8 mouse cellular contexts compared by ENCODE assay signal in genomic region chr10:81643449-81644055, GRCm38 (mm10). TPM values are rescaled to one million over a fixed set of nuclear protein-coding genes. Genes with fewer than 3 reads are reported as not detected.
DNase-seq lines count a peak whose midpoint lies in the region; ATAC-seq and TF ChIP-seq lines count a peak whose summit lies in the region.

No protein-coding gene starts in this region.

- peak overlapping the region; percentile 90 for H3K4me2 ChIP-seq in embryonic facial prominence, embryonic 14.5 days (ENCODE audit: low read depth, low read length)
- H3K4me2 ChIP-seq in limb, embryonic 14.5 days (replicated peaks; ENCODE audit: low read depth, low read length, severe bottlenecking), result peak overlapping the region; percentile 84
- peak overlapping the region; percentile 91 for H3K4me2 ChIP-seq in midbrain, postnatal 0 days (ENCODE audit: low read depth, low read length, poor library complexity, severe bottlenecking)

- H3K4me3 ChIP-seq in embryonic facial prominence, embryonic 14.5 days (ENCODE audit: low read depth, low read length), result peak overlapping the region; percentile 81
- peak overlapping the region; percentile 78 for H3K4me3 ChIP-seq in limb, embryonic 14.5 days (replicated peaks; ENCODE audit: low read length)
- H3K4me3 ChIP-seq in midbrain, postnatal 0 days (ENCODE audit: low read depth, low read length), result peak overlapping the region; percentile 67

- no peaks in the 10 kb centered on the region for H3K9me3 ChIP-seq in embryonic facial prominence, embryonic 14.5 days (ENCODE audit: control insufficient read depth, low read length)
- H3K9me3 ChIP-seq in limb, embryonic 14.5 days (ENCODE audit: control insufficient read depth, low read length), result no peaks in the 10 kb centered on the region
- no peaks in the 10 kb centered on the region for H3K9me3 ChIP-seq in midbrain, postnatal 0 days (ENCODE audit: low read length)

- peak overlapping the region; percentile 95 for H3K9ac ChIP-seq in embryonic facial prominence, embryonic 14.5 days (ENCODE audit: low read depth, low read length)
- H3K9ac ChIP-seq in limb, embryonic 14.5 days (ENCODE audit: low read depth, low read length, severe bottlenecking), result peak overlapping the region; percentile 89
- H3K9ac ChIP-seq in midbrain, postnatal 0 days (replicated peaks; ENCODE audit: low read length, poor library complexity, severe bottlenecking), result peak overlapping the region; percentile 90

- TF ChIP-seq POLR2A in limb, embryonic 14.5 days (IDR thresholded peaks at IDR 0.05; ENCODE audit: borderline replicate concordance, extremely low read depth, insufficient read depth, insufficient read length), result 0 out of 2 replicates have a peak, but pooled peaks have one; percentile 57

- DNase-seq in 3T3-L1 (ENCODE audit: low read depth, low spot score), result peak; percentile 89
- peak; percentile 89 to 90 for DNase-seq in adrenal gland, postnatal 4 days (ENCODE audit: low spot score in 2 of 2)
- DNase-seq in embryonic facial prominence, embryonic 14.5 days (ENCODE audit: low spot score), result peak; percentile 97
- peak; percentile 93 for DNase-seq in heart, adult 8-10 months (ENCODE audit: low spot score)
- DNase-seq in kidney, adult 9 months, result peak; percentile 97
- DNase-seq in limb, embryonic 14.5 days (ENCODE audit: low spot score), result peak; percentile 95
- DNase-seq in midbrain, postnatal 0 days (ENCODE audit: low spot score), result peak; percentile 97
- peak; percentile 84 to 91 for DNase-seq in spleen, postnatal 14 days (ENCODE audit: low spot score in 2 of 2)

- no peaks in the 10 kb centered on the region for H3K36me3 ChIP-seq in embryonic facial prominence, embryonic 14.5 days (ENCODE audit: control insufficient read depth, insufficient read depth, low read length)
- no peaks in the 10 kb centered on the region for H3K36me3 ChIP-seq in limb, embryonic 14.5 days (ENCODE audit: control insufficient read depth, insufficient read depth, low read length)
- 0 out of 2 replicates have a peak, but pooled peaks cover 3% of the 10 kb centered on the region for H3K36me3 ChIP-seq in midbrain, postnatal 0 days (ENCODE audit: insufficient read depth, low read length)

- WGBS in embryonic facial prominence, embryonic 14.5 days, result under 1% methylated on average over 36 of the region's 75 CpGs
- WGBS in limb, embryonic 14.5 days, result under 1% methylated on average over 68 of the region's 75 CpGs
- WGBS in midbrain, postnatal 0 days, result under 1% methylated on average over 75 of the region's 75 CpGs

- peak; percentile 91 for ATAC-seq in embryonic facial prominence, embryonic 14.5 days (ENCODE audit: low read depth)
- peak; percentile 93 for ATAC-seq in limb, embryonic 14.5 days (ENCODE audit: low FRiP score, low read depth)
- peak; percentile 88 for ATAC-seq in midbrain, postnatal 0 days (ENCODE audit: low FRiP score)

- H3K27me3 ChIP-seq in embryonic facial prominence, embryonic 14.5 days (replicated peaks; ENCODE audit: control insufficient read depth, insufficient read depth, low read length), result no peaks in the 10 kb centered on the region
- H3K27me3 ChIP-seq in limb, embryonic 14.5 days (ENCODE audit: control insufficient read depth, insufficient read depth, low read length), result no peaks in the 10 kb centered on the region
- H3K27me3 ChIP-seq in midbrain, postnatal 0 days (ENCODE audit: insufficient read depth, low read length), result no peaks in the 10 kb centered on the region

- H3K4me1 ChIP-seq in embryonic facial prominence, embryonic 14.5 days (ENCODE audit: control insufficient read depth, insufficient read depth, low read length), result peaks cover 14% of the 10 kb centered on the region; the same call in 1 of the 2 replicates
- H3K4me1 ChIP-seq in limb, embryonic 14.5 days (ENCODE audit: control insufficient read depth, insufficient read depth, low read length), result peaks cover 13% of the 10 kb centered on the region
- H3K4me1 ChIP-seq in midbrain, postnatal 0 days (ENCODE audit: insufficient read depth, low read length), result peaks cover 18% of the 10 kb centered on the region

- TF ChIP-seq CTCF in midbrain, postnatal 0 days (IDR thresholded peaks at IDR 0.05), result peak; percentile 76

- H3K27ac ChIP-seq in embryonic facial prominence, embryonic 14.5 days (replicated peaks; ENCODE audit: low read depth, low read length), result peak overlapping the region; percentile 94
- peak overlapping the region; percentile 93 for H3K27ac ChIP-seq in limb, embryonic 14.5 days (replicated peaks; ENCODE audit: low read depth, low read length)
- H3K27ac ChIP-seq in midbrain, postnatal 0 days (ENCODE audit: low read depth, low read length), result peak overlapping the region; percentile 95

RNA-seq across cellular contexts. Expression of gene Gm10778, which starts 5.3 kb away (rescaled TPM):
- total RNA-seq in adrenal gland, postnatal 4 days (2021), result 1 to 10 TPM; 3.0 to 3.9 TPM
- 3.3 and 3.7 TPM in 2 replicates for polyA plus RNA-seq in embryonic facial prominence, embryonic 14.5 days (2014; fragmentation: Nextera tagmentation; extraction: Ambion mirVana)
- total RNA-seq in heart, adult 8-10 months (2022), result 1 to 10 TPM; 1.8 to 2.2 (median 2.1) TPM
- polyA plus RNA-seq in limb, embryonic 14.5 days (2012; rRNA removed), result 2.1 and 2.8 TPM in 2 replicates
- 3.8 TPM in 2 replicates for polyA plus RNA-seq in limb, embryonic 14.5 days (2014; fragmentation: Nextera tagmentation; extraction: Ambion mirVana)
- 3.3 and 5.3 TPM in 2 replicates for total RNA-seq in midbrain, postnatal 0 days (2014; rRNA removed)
- 2.9 and 3.7 TPM in 2 replicates for polyA plus RNA-seq in midbrain, postnatal 0 days (2015; fragmentation: Nextera tagmentation; extraction: Ambion mirVana)

RNA-seq across cellular contexts. Expression of gene Ankrd24, which starts 15.2 kb away (rescaled TPM):
- total RNA-seq in adrenal gland, postnatal 4 days (2021), result 10 to 100 TPM; 38.7 to 50.5 TPM
- polyA plus RNA-seq in embryonic facial prominence, embryonic 14.5 days (2014; fragmentation: Nextera tagmentation; extraction: Ambion mirVana), result 7.2 and 7.3 TPM in 2 replicates
- 10 to 100 TPM in 1 of 4 experiments, 1 to 10 TPM in 3; 7.3 to 12.4 (median 8.5) TPM for total RNA-seq in heart, adult 8-10 months (2022)
- 79.9 and 100 TPM in 2 replicates for polyA plus RNA-seq in limb, embryonic 14.5 days (2012; rRNA removed)
- 5.3 and 9.6 TPM in 2 replicates for polyA plus RNA-seq in limb, embryonic 14.5 days (2014; fragmentation: Nextera tagmentation; extraction: Ambion mirVana)
- 93.1 and 100 TPM in 2 replicates for total RNA-seq in midbrain, postnatal 0 days (2014; rRNA removed)
- polyA plus RNA-seq in midbrain, postnatal 0 days (2015; fragmentation: Nextera tagmentation; extraction: Ambion mirVana), result 14.6 and 14.9 TPM in 2 replicates

RNA-seq across cellular contexts. Expression of gene Sirt6, which starts 16.0 kb away (rescaled TPM):
- 10 to 100 TPM; 40.1 to 40.7 TPM for total RNA-seq in adrenal gland, postnatal 4 days (2021)
- 24.4 and 29.0 TPM in 2 replicates for polyA plus RNA-seq in embryonic facial prominence, embryonic 14.5 days (2014; fragmentation: Nextera tagmentation; extraction: Ambion mirVana)
- total RNA-seq in heart, adult 8-10 months (2022), result 1 to 10 TPM; 6.8 to 8.4 (median 7.3) TPM
- polyA plus RNA-seq in limb, embryonic 14.5 days (2012; rRNA removed), result 70.7 and 92.4 TPM in 2 replicates
- 39.5 and 40.7 TPM in 2 replicates for polyA plus RNA-seq in limb, embryonic 14.5 days (2014; fragmentation: Nextera tagmentation; extraction: Ambion mirVana)
- total RNA-seq in midbrain, postnatal 0 days (2014; rRNA removed), result 25.0 and 33.8 TPM in 2 replicates
- polyA plus RNA-seq in midbrain, postnatal 0 days (2015; fragmentation: Nextera tagmentation; extraction: Ambion mirVana), result 41.0 and 42.6 TPM in 2 replicates

RNA-seq across cellular contexts. Expression of gene BC025920, which starts 37.5 kb away (rescaled TPM):
- total RNA-seq in adrenal gland, postnatal 4 days (2021), result 1 to 10 TPM; 1.1 to 2.1 TPM
- 0.20 and 0.61 TPM in 2 replicates for polyA plus RNA-seq in embryonic facial prominence, embryonic 14.5 days (2014; fragmentation: Nextera tagmentation; extraction: Ambion mirVana)
- 1 to 10 TPM; 2.3 to 4.4 (median 3.0) TPM for total RNA-seq in heart, adult 8-10 months (2022)
- 3.8 and 4.0 TPM in 2 replicates for polyA plus RNA-seq in limb, embryonic 14.5 days (2012; rRNA removed)
- polyA plus RNA-seq in limb, embryonic 14.5 days (2014; fragmentation: Nextera tagmentation; extraction: Ambion mirVana), result 0.58 and 0.78 TPM in 2 replicates
- total RNA-seq in midbrain, postnatal 0 days (2014; rRNA removed), result 1.2 and 2.6 TPM in 2 replicates
- 0.80 and 1.6 TPM in 2 replicates for polyA plus RNA-seq in midbrain, postnatal 0 days (2015; fragmentation: Nextera tagmentation; extraction: Ambion mirVana)

RNA-seq across cellular contexts. Expression of gene Tle6, which starts 42.7 kb away (rescaled TPM):
- total RNA-seq in adrenal gland, postnatal 4 days (2021), result 10 to 100 TPM; 12.8 to 20.2 TPM
- 17.1 and 17.8 TPM in 2 replicates for polyA plus RNA-seq in embryonic facial prominence, embryonic 14.5 days (2014; fragmentation: Nextera tagmentation; extraction: Ambion mirVana)
- 10 to 100 TPM in 1 of 4 experiments, 1 to 10 TPM in 3; 6.8 to 12.7 (median 9.3) TPM for total RNA-seq in heart, adult 8-10 months (2022)
- polyA plus RNA-seq in limb, embryonic 14.5 days (2012; rRNA removed), result 24.2 and 28.0 TPM in 2 replicates
- polyA plus RNA-seq in limb, embryonic 14.5 days (2014; fragmentation: Nextera tagmentation; extraction: Ambion mirVana), result 9.2 and 16.6 TPM in 2 replicates
- total RNA-seq in midbrain, postnatal 0 days (2014; rRNA removed), result 8.4 and 13.3 TPM in 2 replicates
- polyA plus RNA-seq in midbrain, postnatal 0 days (2015; fragmentation: Nextera tagmentation; extraction: Ambion mirVana), result 4.7 and 7.5 TPM in 2 replicates

Comparison
In these comparisons a context has a peak if more than half of its experiments do, and no peak if none do; other contexts are left out.
1. Peak in every context shown above with its lines: DNase-seq, ATAC-seq, H3K4me3 ChIP-seq and H3K27ac ChIP-seq.